ENCODE assay signal across 34 mouse cellular contexts in the genomic region with DNA sequence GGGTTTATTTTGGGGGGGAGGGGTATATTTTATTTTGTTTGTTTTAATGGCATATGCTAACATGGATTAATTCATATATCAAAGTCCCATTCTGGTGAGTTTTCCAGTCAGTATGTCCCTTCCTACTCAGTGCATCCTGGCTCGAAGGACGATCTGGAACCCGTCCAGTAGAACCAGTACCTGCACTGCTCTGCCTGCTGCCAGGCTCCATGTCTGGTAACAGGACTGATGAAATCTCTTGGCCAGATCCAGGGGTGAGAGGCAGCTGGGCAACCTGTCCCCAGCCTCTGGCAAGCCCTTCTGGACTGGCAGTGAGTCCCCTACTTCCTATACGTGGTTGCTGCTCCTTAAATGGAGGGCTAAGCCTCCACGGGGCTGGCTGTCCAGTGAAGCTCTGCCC. TPM values are rescaled to one million over a fixed set of nuclear protein-coding genes. Genes with fewer than 3 reads are reported as not detected.
DNase-seq lines count a peak whose midpoint lies in the region; ATAC-seq and TF ChIP-seq lines count a peak whose summit lies in the region.
"Had no signal": no experiment of that assay in that cellular context is flagged by ENCODE, and none has a peak within 500 bp of the region (broad histone marks: within the 10 kb centered on the region; RNA-seq: fewer than 3 reads in every experiment).

No protein-coding gene starts in this region.

- H3K4me1 ChIP-seq in midbrain, embryonic 11.5 days (ENCODE audit: control insufficient read depth, insufficient read depth, low read length) = 0 out of 2 replicates have a peak, but pooled peaks cover 4% of the 10 kb centered on the region
- no peaks in the 10 kb centered on the region for H3K4me1 ChIP-seq in midbrain, postnatal 0 days (ENCODE audit: insufficient read depth, low read length)
- H3K4me1 ChIP-seq in heart, adult 2 months (ENCODE audit: control insufficient read depth, insufficient read depth, low read length) = no peaks in the 10 kb centered on the region
- H3K4me1 ChIP-seq: embryonic facial prominence, embryonic 12.5 days; forebrain, embryonic 10.5 days; forebrain, embryonic 15.5 days; heart, embryonic 13.5 days; lung, embryonic 15.5 days had no signal

- H3K79me2 ChIP-seq in heart, adult 2 months (replicated peaks; ENCODE audit: control insufficient read depth, insufficient read depth, low read length) = no peaks in the 10 kb centered on the region

- WGBS in midbrain, embryonic 11.5 days = 68% methylated on average over 5 of the region's 5 CpGs
- 69% methylated on average over 5 of the region's 5 CpGs for WGBS in midbrain, postnatal 0 days
- WGBS in heart, adult 2 months = 67% methylated on average over 5 of the region's 5 CpGs

- no peaks in the 10 kb centered on the region for H3K27me3 ChIP-seq in midbrain, embryonic 11.5 days (ENCODE audit: control insufficient read depth, insufficient read depth, low read length)
- no peaks in the 10 kb centered on the region for H3K27me3 ChIP-seq in midbrain, postnatal 0 days (ENCODE audit: insufficient read depth, low read length)
- no peaks in the 10 kb centered on the region for H3K27me3 ChIP-seq in heart, adult 2 months (ENCODE audit: control insufficient read depth, insufficient read depth, low read length)
- H3K27me3 ChIP-seq: embryonic facial prominence, embryonic 12.5 days; forebrain, embryonic 15.5 days; heart, embryonic 13.5 days; lung, embryonic 15.5 days; midbrain, embryonic 12.5 days had no signal

- no peak overlapping the region for H3K27ac ChIP-seq in midbrain, embryonic 11.5 days (ENCODE audit: low read depth, low read length)
- no peak overlapping the region for H3K27ac ChIP-seq in midbrain, postnatal 0 days (ENCODE audit: low read depth, low read length)
- H3K27ac ChIP-seq in heart, adult 2 months = no peak overlapping the region
- H3K27ac ChIP-seq: embryonic facial prominence, embryonic 12.5 days; forebrain, embryonic 10.5 days; forebrain, embryonic 15.5 days; heart, embryonic 13.5 days; lung, embryonic 15.5 days; midbrain, embryonic 12.5 days had no signal

- TF ChIP-seq CTCF in midbrain, postnatal 0 days (IDR thresholded peaks at IDR 0.05) = no peak
- no peak for TF ChIP-seq CTCF in heart, adult 2 months (IDR thresholded peaks at IDR 0.05)

- DNase-seq in adrenal gland, postnatal 14 days = peak; percentile 4
- no peak for DNase-seq in adrenal gland, adult 18-20 months (ENCODE audit: low spot score in 2 of 2)
- DNase-seq in midbrain, embryonic 11.5 days (ENCODE audit: low spot score, missing footprints) = peak; percentile 82
- DNase-seq in midbrain, postnatal 0 days (ENCODE audit: low spot score) = no peak
- DNase-seq in cerebellum, adult 9-10 months = peak; percentile 70
- peak; percentile 62 to 63 for DNase-seq in cerebellum, postnatal 36 days
- no peak for DNase-seq in layer of hippocampus, adult 9-10 months (ENCODE audit: low spot score)
- no peak for DNase-seq in heart, adult 2 months
- DNase-seq: adrenal gland, adult 2 months; embryo, embryonic 11 days; gastrocnemius, postnatal 25 days; heart, postnatal 10 days; kidney, adult 2 months; kidney, postnatal 4 days; layer of hippocampus, postnatal 36 days; liver; retina, postnatal 1 day; right cerebral cortex, postnatal 14 days; thymus, postnatal 4 days had no signal

- H3K9me3 ChIP-seq in midbrain, embryonic 11.5 days (ENCODE audit: control insufficient read depth, low read length) = no peaks in the 10 kb centered on the region
- no peaks in the 10 kb centered on the region for H3K9me3 ChIP-seq in midbrain, postnatal 0 days (ENCODE audit: low read length)
- H3K9me3 ChIP-seq: embryonic facial prominence, embryonic 12.5 days; forebrain, embryonic 10.5 days; forebrain, embryonic 15.5 days; heart, embryonic 13.5 days; lung, embryonic 15.5 days; midbrain, embryonic 12.5 days had no signal

- H3K4me3 ChIP-seq in midbrain, embryonic 11.5 days (ENCODE audit: low read depth, low read length) = no peak overlapping the region
- no peak overlapping the region for H3K4me3 ChIP-seq in midbrain, postnatal 0 days (ENCODE audit: low read depth, low read length)
- no peak overlapping the region for H3K4me3 ChIP-seq in heart, adult 2 months
- H3K4me3 ChIP-seq: embryonic facial prominence, embryonic 12.5 days; forebrain, embryonic 10.5 days; forebrain, embryonic 15.5 days; heart, embryonic 13.5 days; lung, embryonic 15.5 days; midbrain, embryonic 12.5 days had no signal

- H3K36me3 ChIP-seq in midbrain, embryonic 11.5 days (ENCODE audit: control insufficient read depth, insufficient read depth, low read length) = no peaks in the 10 kb centered on the region
- H3K36me3 ChIP-seq in midbrain, postnatal 0 days (ENCODE audit: insufficient read depth, low read length) = no peaks in the 10 kb centered on the region
- no peaks in the 10 kb centered on the region for H3K36me3 ChIP-seq in heart, adult 2 months (ENCODE audit: control insufficient read depth, insufficient read depth, low read length)
- H3K36me3 ChIP-seq: embryonic facial prominence, embryonic 12.5 days; forebrain, embryonic 10.5 days; forebrain, embryonic 15.5 days; heart, embryonic 13.5 days; lung, embryonic 15.5 days; midbrain, embryonic 12.5 days had no signal

- ATAC-seq in midbrain, embryonic 11.5 days (ENCODE audit: low FRiP score) = no peak
- ATAC-seq in midbrain, postnatal 0 days (ENCODE audit: low FRiP score) = no peak
- ATAC-seq: forebrain, embryonic 15.5 days; hindbrain, embryonic 16.5 days; Patski had no signal

- H3K9ac ChIP-seq in midbrain, embryonic 11.5 days (ENCODE audit: low read length) = no peak overlapping the region
- H3K9ac ChIP-seq in midbrain, postnatal 0 days (replicated peaks; ENCODE audit: low read length, poor library complexity, severe bottlenecking) = no peak overlapping the region
- no peak overlapping the region for H3K9ac ChIP-seq in heart, adult 2 months (ENCODE audit: low read depth, low read length)
- H3K9ac ChIP-seq: embryonic facial prominence, embryonic 12.5 days; forebrain, embryonic 15.5 days; heart, embryonic 13.5 days; lung, embryonic 15.5 days; midbrain, embryonic 12.5 days had no signal

- no peak overlapping the region for H3K4me2 ChIP-seq in midbrain, embryonic 11.5 days
- no peak overlapping the region for H3K4me2 ChIP-seq in midbrain, postnatal 0 days (ENCODE audit: low read depth, low read length, poor library complexity, severe bottlenecking)
- H3K4me2 ChIP-seq: embryonic facial prominence, embryonic 12.5 days; forebrain, embryonic 15.5 days; heart, embryonic 13.5 days; lung, embryonic 15.5 days; midbrain, embryonic 12.5 days had no signal

- TF ChIP-seq EP300 in heart, adult 2 months (IDR thresholded peaks at IDR 0.05; ENCODE audit: insufficient read depth, low read depth, low read length) = no peak

- TF ChIP-seq POLR2A in heart, adult 2 months (IDR thresholded peaks at IDR 0.05; ENCODE audit: insufficient read depth, low read depth, low read length) = no peak

- intact Hi-C loops in heart, adult 2 months (cut with DNase I) = no loop called here

RNA-seq across cellular contexts. Expression of a gene that starts 57.5 kb away (rescaled TPM):
- total RNA-seq in adrenal gland, postnatal 14 days (2021) = 2.6 and 3.4 TPM in 2 replicates
- total RNA-seq in adrenal gland, adult 18-20 months (2021) = 1 to 10 TPM; 5.0 to 7.5 TPM
- 2.1 and 2.5 TPM in 2 replicates for polyA plus RNA-seq in midbrain, embryonic 11.5 days (2014; fragmentation: Nextera tagmentation; extraction: Ambion mirVana)
- total RNA-seq in midbrain, postnatal 0 days (2014; rRNA removed) = 10.0 and 15.0 TPM in 2 replicates
- polyA plus RNA-seq in midbrain, postnatal 0 days (2015; fragmentation: Nextera tagmentation; extraction: Ambion mirVana) = 10.4 and 11.3 TPM in 2 replicates
- total RNA-seq in heart, adult 2 months (2021) = not detected
- polyA plus RNA-seq in heart, adult 2 months (2012; rRNA removed) = 0.06 TPM in 1 of 2 replicates, not detected in the other
- total RNA-seq: gastrocnemius, adult 18-20 months; heart, adult 8-10 months; heart, postnatal 10 days; hematopoietic stem cell, adult 5-6 weeks; megakaryocyte progenitor cell, adult 5-6 weeks; MEL; monocyte, adult 5-6 weeks had no signal
- polyA plus RNA-seq: limb, embryonic 11.5 days; Patski had no signal

Comparison
In these comparisons a context has a peak if more than half of its experiments do, and no peak if none do; other contexts are left out.
1. DNase-seq: peak in adrenal gland, postnatal 14 days (single experiment), midbrain, embryonic 11.5 days (single experiment), cerebellum, adult 9-10 months (single experiment) and cerebellum, postnatal 36 days (2 of 2); none in adrenal gland, adult 18-20 months (0 of 2), midbrain, postnatal 0 days (single experiment), layer of hippocampus, adult 9-10 months (single experiment) and heart, adult 2 months (0 of 2).